Mouse (Mus musculus) limb, embryonic 11.5 days (tissue): ENCODE results near the gene Mab21l3. TPM values are rescaled to one million over a fixed set of nuclear protein-coding genes. Genes with fewer than 3 reads are reported as not detected.

ENCODE experiments used
- ATAC-seq: fragments of 200-750 bp; cut with Nextera tagmentation; 2 replicates; pipeline ENCODE4 v1.8.0; 2017; ENCODE audit warnings: low read depth; ENCODE audit not compliant: insufficient number of reproducible peaks, low FRiP score, low TSS enrichment
- DNase-seq: peaks from one replicate; pipeline ENCODE4 v3.0.0-alpha.2; 2015; ENCODE audit warnings: low spot score
- H3K27ac ChIP-seq: fragments of 300-500 bp; sonication (generic); replicated peaks from 2 replicates; pipeline ENCODE4 v1.5.1; 2014; ENCODE audit warnings: low read depth, mild to moderate bottlenecking, low read length
- H3K27me3 ChIP-seq: fragments of 300-500 bp; sonication (generic); 2 replicates; pipeline ENCODE4 v1.6.1; 2014; ENCODE audit warnings: mild to moderate bottlenecking, low read length, mixed read lengths; ENCODE audit not compliant: control insufficient read depth, insufficient read depth
- H3K36me3 ChIP-seq: fragments of 300-500 bp; sonication (generic); 2 replicates; pipeline ENCODE4 v1.6.1; 2014; ENCODE audit warnings: mild to moderate bottlenecking, low read length, moderate library complexity, mixed read lengths; ENCODE audit not compliant: control insufficient read depth, insufficient read depth
- H3K4me1 ChIP-seq: fragments of 300-500 bp; sonication (generic); 2 replicates; pipeline ENCODE4 v1.6.1; 2014; ENCODE audit warnings: low read length, mixed read lengths; ENCODE audit not compliant: control insufficient read depth, insufficient read depth
- H3K4me2 ChIP-seq: fragments of 300-500 bp; sonication (generic); 2 replicates; pipeline ENCODE4 v1.6.1; 2014; ENCODE audit warnings: low read depth, mild to moderate bottlenecking, moderate library complexity; ENCODE audit not compliant: severe bottlenecking
- H3K4me3 ChIP-seq: fragments of 300-500 bp; sonication (generic); 2 replicates; pipeline ENCODE4 v1.5.1; 2014; ENCODE audit warnings: low read depth, low read length
- H3K9ac ChIP-seq: fragments of 300-500 bp; sonication (generic); 2 replicates; pipeline ENCODE4 v1.6.1; 2014; ENCODE audit warnings: mild to moderate bottlenecking, low read length
- H3K9me3 ChIP-seq: fragments of 300-500 bp; sonication (generic); 2 replicates; pipeline ENCODE4 v1.6.1; 2016; ENCODE audit warnings: low read length; ENCODE audit not compliant: control insufficient read depth
- WGBS: fragments of 180-500 bp; shearing (Covaris S2); extraction: QIAGEN DNeasy Blood & Tissue Kit; methylation state at CpG from one replicate; pipeline ENCODE4 v1.1.7; 2014; 5-methylcytosine and 5-hydroxymethylcytosine counted together
- polyA plus RNA-seq: library from polyadenylated mRNA; unstranded; fragments of >200 nt; fragmentation: Nextera tagmentation; extraction: Ambion mirVana; gene quantifications from 2 replicates; pipeline ENCODE4 v1.2.1, GENCODE M21; 2014

The Mab21l3 gene
- polyA plus RNA-seq, 1 experiment from 2014 or later: 1.1 TPM

DNA sequence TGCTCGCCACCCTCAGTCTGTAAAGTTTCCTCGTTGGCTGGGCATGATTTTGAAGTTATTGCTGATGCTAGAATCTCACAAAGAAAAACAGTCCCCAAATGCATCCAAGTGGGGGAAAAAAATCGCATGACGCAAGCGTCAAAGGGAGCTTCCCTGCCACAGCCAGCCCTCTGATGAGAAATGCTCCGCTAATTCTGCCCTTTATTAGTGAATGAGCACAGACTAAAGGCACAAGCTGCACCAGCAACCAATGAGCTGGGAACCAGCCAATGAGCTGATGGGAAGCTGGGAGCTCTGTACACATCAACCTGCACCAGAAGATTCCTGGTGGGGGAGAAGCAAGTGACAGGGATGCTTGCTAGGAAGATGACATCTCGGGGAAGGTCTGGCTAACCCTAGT is 11.0 kb upstream of the Mab21l3 start:
- DNase-seq: no peak
- ATAC-seq: no peak
- no peak overlapping the region for H3K9ac ChIP-seq
- H3K36me3 ChIP-seq: no peaks in the 10 kb centered on the region
- H3K4me3 ChIP-seq: no peak overlapping the region
- no peak overlapping the region for H3K27ac ChIP-seq
- H3K4me1 ChIP-seq: no peaks in the 10 kb centered on the region
- no peaks in the 10 kb centered on the region for H3K27me3 ChIP-seq
- no peaks in the 10 kb centered on the region for H3K9me3 ChIP-seq
- WGBS: 90% methylated on average over 7 of the region's 7 CpGs
- no peak overlapping the region for H3K4me2 ChIP-seq

DNA sequence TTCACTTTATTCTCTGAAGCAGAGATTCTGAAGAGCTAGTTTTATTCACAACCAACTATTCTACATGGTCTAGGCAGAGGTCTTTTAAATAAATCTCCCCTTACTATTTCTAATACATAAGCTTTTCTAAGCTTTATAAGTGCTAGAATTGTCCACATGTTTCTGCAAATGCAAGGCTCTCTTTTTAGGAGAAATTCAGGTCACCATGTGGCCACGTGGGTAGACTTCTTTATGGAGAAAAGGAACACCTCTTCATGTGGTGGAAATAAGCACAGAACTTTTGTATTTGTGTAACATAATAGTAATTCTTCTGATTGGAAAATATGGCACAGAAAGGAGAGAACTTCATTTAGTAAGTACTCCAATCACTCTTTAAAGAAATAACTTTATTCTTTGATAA is 5.3 kb upstream of the Mab21l3 start:
- Histone ChIP-seq H3K27me3 (no peaks in the 10 kb centered on the region), H3K9ac (no peak overlapping the region), H3K36me3 (no peaks in the 10 kb centered on the region), H3K4me3 (no peak overlapping the region), H3K4me1 (no peaks in the 10 kb centered on the region), H3K9me3 (no peaks in the 10 kb centered on the region), H3K4me2 (no peak overlapping the region), H3K27ac (no peak overlapping the region)
- 81% methylated on average over 1 of the region's 1 CpGs for WGBS
- ATAC-seq (no peak), DNase-seq (no peak)

GRCm38 (mm10) chr3:101851363-101851762 is 2.6 kb upstream of the Mab21l3 start:
- no peak overlapping the region for H3K4me3 ChIP-seq
- H3K9me3 ChIP-seq: no peaks in the 10 kb centered on the region
- H3K4me1 ChIP-seq: no peaks in the 10 kb centered on the region
- H3K36me3 ChIP-seq: no peaks in the 10 kb centered on the region
- WGBS: 73% methylated on average over 6 of the region's 6 CpGs
- DNase-seq (no peak), ATAC-seq (no peak)
- H3K9ac ChIP-seq: no peak overlapping the region
- H3K27me3 ChIP-seq: no peaks in the 10 kb centered on the region
- no peak overlapping the region for H3K27ac ChIP-seq
- no peak overlapping the region for H3K4me2 ChIP-seq

GRCm38 (mm10) chr3:101846096-101846495 is 2.7 kb downstream of the Mab21l3 start:
- H3K4me2 ChIP-seq: no peak overlapping the region
- H3K27me3 ChIP-seq: no peaks in the 10 kb centered on the region
- ATAC-seq (no peak), DNase-seq (no peak)
- 55% methylated on average over 4 of the region's 4 CpGs for WGBS
- no peaks in the 10 kb centered on the region for H3K9me3 ChIP-seq
- H3K9ac ChIP-seq: no peak overlapping the region
- no peak overlapping the region for H3K4me3 ChIP-seq
- H3K36me3 ChIP-seq: no peaks in the 10 kb centered on the region
- H3K4me1 ChIP-seq: no peaks in the 10 kb centered on the region
- H3K27ac ChIP-seq: no peak overlapping the region

- Histone ChIP-seq H3K9me3 (no peaks in the 10 kb centered on the region), H3K27ac (no peak overlapping the region), H3K27me3 (no peaks in the 10 kb centered on the region), H3K4me3 (no peak overlapping the region), H3K4me2 (no peak overlapping the region), H3K4me1 (no peaks in the 10 kb centered on the region), H3K9ac (no peak overlapping the region), H3K36me3 (no peaks in the 10 kb centered on the region)
- no peak for ATAC-seq
- no peak for DNase-seq
- WGBS: 82% methylated on average over 7 of the region's 7 CpGs
Measured at GRCm38 (mm10) chr3:101842372-101843094, 6.2 kb downstream of the Mab21l3 start.

DNA sequence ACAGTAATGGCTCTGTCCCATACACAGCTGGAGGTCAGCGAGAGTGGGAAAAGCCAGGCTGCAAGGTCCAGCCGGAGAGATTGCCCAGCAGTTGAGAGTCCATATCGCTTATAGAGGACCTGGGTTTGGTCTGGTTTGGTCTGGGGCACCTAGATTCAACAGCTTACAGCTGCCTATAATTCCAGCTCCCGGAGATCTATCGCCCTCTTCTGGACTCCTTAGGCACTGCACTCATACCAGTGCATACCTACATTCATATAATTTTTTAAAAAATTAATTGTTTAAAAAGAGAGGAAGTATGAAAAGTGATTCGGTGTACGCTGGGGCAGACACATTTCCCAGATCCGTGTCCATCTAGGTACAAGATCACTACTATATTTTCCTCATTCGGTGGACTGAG is 9.4 kb downstream of the Mab21l3 start:
- WGBS: 85% methylated on average over 9 of the region's 9 CpGs
- no peak for ATAC-seq

GRCm38 (mm10) chr3:101836971-101837370 is 11.8 kb downstream of the Mab21l3 start:
- 73% methylated on average over 3 of the region's 3 CpGs for WGBS
- H3K4me3 ChIP-seq: no peak overlapping the region
- ATAC-seq: no peak
- H3K4me1 ChIP-seq: peaks cover 10% of the 10 kb centered on the region
- no peak overlapping the region for H3K27ac ChIP-seq
- no peak overlapping the region for H3K4me2 ChIP-seq
- no peak overlapping the region for H3K9ac ChIP-seq
- H3K27me3 ChIP-seq: no peaks in the 10 kb centered on the region
- H3K36me3 ChIP-seq: no peaks in the 10 kb centered on the region
- no peaks in the 10 kb centered on the region for H3K9me3 ChIP-seq
- no peak for DNase-seq

More for the DNA sequence above, 9.4 kb downstream of the Mab21l3 start:
- H3K27me3 ChIP-seq: no peaks in the 10 kb centered on the region
- no peaks in the 10 kb centered on the region for H3K9me3 ChIP-seq
- no peak overlapping the region for H3K9ac ChIP-seq
- H3K36me3 ChIP-seq: no peaks in the 10 kb centered on the region
- no peak overlapping the region for H3K4me2 ChIP-seq
- H3K27ac ChIP-seq: no peak overlapping the region
- H3K4me3 ChIP-seq: no peak overlapping the region
- peak; percentile 29 for DNase-seq
- H3K4me1 ChIP-seq: peaks cover 7% of the 10 kb centered on the region; the same call in 1 of the 2 replicates

DNA sequence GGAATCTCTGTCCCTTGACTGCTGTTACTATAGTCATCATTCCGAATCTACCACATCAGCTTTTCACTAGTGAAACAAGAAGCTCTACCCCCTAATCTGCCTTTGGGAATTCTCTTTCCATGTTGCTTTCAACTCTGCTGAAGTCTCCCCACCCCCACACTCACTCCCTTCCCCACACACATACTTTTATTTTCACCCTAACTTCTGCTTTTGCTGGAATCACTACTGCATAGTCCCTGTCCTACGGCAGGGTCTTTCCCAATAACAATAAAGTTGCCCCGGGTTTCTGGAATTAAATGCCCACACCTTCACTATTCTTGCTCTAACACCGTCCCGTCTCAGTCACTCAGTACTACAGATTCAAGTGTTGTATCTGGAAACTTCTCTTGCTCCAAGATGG is 12.2 kb downstream of the Mab21l3 start:
- ATAC-seq (no peak), DNase-seq (no peak)

More for the DNA sequence above, 12.2 kb downstream of the Mab21l3 start:
- Histone ChIP-seq H3K4me3 (no peak overlapping the region), H3K9me3 (no peaks in the 10 kb centered on the region), H3K27ac (no peak overlapping the region), H3K27me3 (no peaks in the 10 kb centered on the region), H3K9ac (0 out of 2 replicates have a peak overlapping the region, but pooled peaks have one; percentile 7), H3K4me2 (peak overlapping the region; percentile 30; the same call in 1 of the 2 replicates), H3K4me1 (peaks cover 14% of the 10 kb centered on the region), H3K36me3 (no peaks in the 10 kb centered on the region)
- 83% methylated on average over 5 of the region's 5 CpGs for WGBS
